Mouse (Mus musculus): Measurements from ENCODE around the gene Brinp1. TPM values are rescaled to one million over a fixed set of nuclear protein-coding genes. Genes with fewer than 3 reads are reported as not detected.

Gene Brinp1
- polyA plus RNA-seq, 1 experiment from 2014 or later: 4.8 TPM

DNA sequence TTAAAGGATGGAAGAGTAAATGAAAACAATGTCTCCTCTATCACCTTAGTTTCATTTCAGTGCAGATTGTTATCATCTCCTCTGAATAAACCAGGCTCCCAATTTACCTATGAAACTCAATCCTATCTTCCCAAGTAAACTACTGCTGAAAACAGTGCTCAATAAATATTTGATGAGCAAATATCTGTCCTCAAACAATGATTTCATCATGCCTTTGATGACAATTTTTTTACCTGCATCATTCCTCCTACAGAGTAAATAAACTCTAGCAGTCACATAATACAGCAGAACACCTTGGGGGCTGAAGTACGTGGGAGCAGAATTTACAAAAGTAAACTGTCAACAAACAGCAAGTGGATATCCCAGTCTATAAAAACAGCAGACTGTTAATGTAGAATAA lies 31.3 kb downstream of the Brinp1 start:
- 64% methylated on average over 1 of the region's 1 CpGs for WGBS
- H3K4me1 ChIP-seq (replicated peaks; ENCODE audit: control insufficient read depth, insufficient read depth, low read length): no peaks in the 10 kb centered on the region
- no peak overlapping the region for H3K4me2 ChIP-seq

DNA sequence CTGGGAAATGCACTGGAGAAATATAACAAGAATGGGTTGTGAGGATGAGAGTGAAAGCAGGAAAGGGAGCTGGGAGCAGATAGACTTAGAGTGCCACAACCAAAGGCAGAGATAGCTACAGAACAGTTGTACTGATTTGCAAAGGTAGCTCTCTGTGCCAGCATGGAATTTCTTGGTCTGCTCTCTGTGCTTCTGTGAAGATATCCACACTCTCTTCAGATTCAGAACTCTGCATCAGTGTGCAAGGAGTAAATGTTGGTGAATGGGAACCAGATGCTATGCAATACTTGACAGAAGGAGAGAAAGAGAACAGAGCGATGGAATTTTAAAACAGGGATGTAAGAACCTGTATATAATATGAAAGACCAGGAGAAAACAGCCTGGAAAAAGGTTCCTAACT lies 31.7 kb downstream of the Brinp1 start:
- no peak for ATAC-seq (replicated peaks; ENCODE audit: low FRiP score)
- no peaks in the 10 kb centered on the region for H3K27me3 ChIP-seq (replicated peaks; ENCODE audit: control insufficient read depth, insufficient read depth, low read length)
- no peak overlapping the region for H3K4me2 ChIP-seq
- H3K4me3 ChIP-seq (ENCODE audit: low read depth, low read length): no peak overlapping the region
- H3K27ac ChIP-seq (ENCODE audit: low read depth, low read length): no peak overlapping the region
- no peaks in the 10 kb centered on the region for H3K4me1 ChIP-seq (replicated peaks; ENCODE audit: control insufficient read depth, insufficient read depth, low read length)
- DNase-seq (ENCODE audit: low spot score): no peak
- H3K9me3 ChIP-seq (ENCODE audit: control insufficient read depth, low read length): no peaks in the 10 kb centered on the region
- 86% methylated on average over 1 of the region's 1 CpGs for WGBS
- H3K9ac ChIP-seq (ENCODE audit: low read depth, low read length): no peak overlapping the region
- H3K36me3 ChIP-seq (ENCODE audit: control insufficient read depth, insufficient read depth, low read length): no peaks in the 10 kb centered on the region

More for the DNA sequence above, 31.3 kb downstream of the Brinp1 start:
- ATAC-seq (replicated peaks; ENCODE audit: low FRiP score) (no peak), DNase-seq (ENCODE audit: low spot score) (no peak)
- Histone ChIP-seq H3K27me3 (replicated peaks; ENCODE audit: control insufficient read depth, insufficient read depth, low read length) (no peaks in the 10 kb centered on the region), H3K9ac (ENCODE audit: low read depth, low read length) (no peak overlapping the region), H3K27ac (ENCODE audit: low read depth, low read length) (no peak overlapping the region), H3K9me3 (ENCODE audit: control insufficient read depth, low read length) (no peaks in the 10 kb centered on the region), H3K4me3 (ENCODE audit: low read depth, low read length) (no peak overlapping the region), H3K36me3 (ENCODE audit: control insufficient read depth, insufficient read depth, low read length) (no peaks in the 10 kb centered on the region)

DNA sequence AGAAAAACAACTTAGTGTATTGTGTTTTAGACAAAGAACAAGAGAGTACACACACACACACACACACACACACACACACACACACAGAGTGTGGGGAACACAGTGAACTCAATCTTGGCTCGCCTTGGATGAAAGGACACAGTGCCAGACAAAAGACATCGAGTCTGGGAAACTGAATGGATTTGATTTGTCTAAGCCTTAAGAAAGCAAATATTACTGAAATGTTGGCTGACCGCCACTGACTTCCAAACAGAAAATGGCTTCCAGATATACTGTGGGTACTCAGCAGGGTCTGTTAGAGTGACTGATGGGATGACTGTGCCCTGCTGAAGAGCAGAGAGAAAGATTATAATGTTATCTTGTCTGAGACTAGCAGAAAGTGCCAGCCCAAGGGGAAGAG lies 34.1 kb downstream of the Brinp1 start:
- WGBS: 73% methylated on average over 3 of the region's 3 CpGs
- DNase-seq (ENCODE audit: low spot score): no peak
- no peak overlapping the region for H3K9ac ChIP-seq (ENCODE audit: low read depth, low read length)

DNA sequence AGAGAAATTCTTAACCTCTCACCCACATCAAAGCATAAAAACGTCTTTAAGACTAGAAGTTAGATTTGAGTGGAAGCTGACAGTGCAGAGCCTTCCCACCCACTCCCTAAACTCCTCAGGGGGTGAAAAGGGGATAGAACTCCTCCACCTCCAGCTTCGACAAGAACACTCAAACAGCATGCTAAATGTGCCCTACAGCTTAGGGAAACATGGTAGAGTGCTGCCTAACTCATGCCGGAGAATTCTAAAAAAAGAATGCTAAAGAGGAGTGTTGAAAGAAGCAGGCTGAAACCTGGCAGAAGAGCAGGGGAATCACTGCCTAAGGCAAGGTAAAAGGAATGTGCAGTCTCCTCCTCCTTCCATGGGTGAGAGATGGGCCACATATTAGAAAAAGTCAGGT lies 43.3 kb downstream of the Brinp1 start:
- Histone ChIP-seq H3K27ac (ENCODE audit: low read depth, low read length) (no peak overlapping the region), H3K36me3 (ENCODE audit: control insufficient read depth, insufficient read depth, low read length) (no peaks in the 10 kb centered on the region), H3K9ac (ENCODE audit: low read depth, low read length) (no peak overlapping the region), H3K4me3 (ENCODE audit: low read depth, low read length) (no peak overlapping the region), H3K4me2 (no peak overlapping the region), H3K9me3 (ENCODE audit: control insufficient read depth, low read length) (no peaks in the 10 kb centered on the region), H3K27me3 (replicated peaks; ENCODE audit: control insufficient read depth, insufficient read depth, low read length) (no peaks in the 10 kb centered on the region), H3K4me1 (replicated peaks; ENCODE audit: control insufficient read depth, insufficient read depth, low read length) (no peaks in the 10 kb centered on the region)
- no peak for ATAC-seq (replicated peaks; ENCODE audit: low FRiP score)
- DNase-seq (ENCODE audit: low spot score): no peak
- WGBS: 58% methylated on average over 3 of the region's 3 CpGs

More for the DNA sequence above, 34.1 kb downstream of the Brinp1 start:
- no peak overlapping the region for H3K4me3 ChIP-seq (ENCODE audit: low read depth, low read length)
- H3K36me3 ChIP-seq (ENCODE audit: control insufficient read depth, insufficient read depth, low read length): no peaks in the 10 kb centered on the region
- H3K27ac ChIP-seq (ENCODE audit: low read depth, low read length): no peak overlapping the region
- no peak for ATAC-seq (replicated peaks; ENCODE audit: low FRiP score)
- H3K4me2 ChIP-seq: no peak overlapping the region
- no peaks in the 10 kb centered on the region for H3K9me3 ChIP-seq (ENCODE audit: control insufficient read depth, low read length)
- H3K27me3 ChIP-seq (replicated peaks; ENCODE audit: control insufficient read depth, insufficient read depth, low read length): no peaks in the 10 kb centered on the region
- no peaks in the 10 kb centered on the region for H3K4me1 ChIP-seq (replicated peaks; ENCODE audit: control insufficient read depth, insufficient read depth, low read length)

DNA sequence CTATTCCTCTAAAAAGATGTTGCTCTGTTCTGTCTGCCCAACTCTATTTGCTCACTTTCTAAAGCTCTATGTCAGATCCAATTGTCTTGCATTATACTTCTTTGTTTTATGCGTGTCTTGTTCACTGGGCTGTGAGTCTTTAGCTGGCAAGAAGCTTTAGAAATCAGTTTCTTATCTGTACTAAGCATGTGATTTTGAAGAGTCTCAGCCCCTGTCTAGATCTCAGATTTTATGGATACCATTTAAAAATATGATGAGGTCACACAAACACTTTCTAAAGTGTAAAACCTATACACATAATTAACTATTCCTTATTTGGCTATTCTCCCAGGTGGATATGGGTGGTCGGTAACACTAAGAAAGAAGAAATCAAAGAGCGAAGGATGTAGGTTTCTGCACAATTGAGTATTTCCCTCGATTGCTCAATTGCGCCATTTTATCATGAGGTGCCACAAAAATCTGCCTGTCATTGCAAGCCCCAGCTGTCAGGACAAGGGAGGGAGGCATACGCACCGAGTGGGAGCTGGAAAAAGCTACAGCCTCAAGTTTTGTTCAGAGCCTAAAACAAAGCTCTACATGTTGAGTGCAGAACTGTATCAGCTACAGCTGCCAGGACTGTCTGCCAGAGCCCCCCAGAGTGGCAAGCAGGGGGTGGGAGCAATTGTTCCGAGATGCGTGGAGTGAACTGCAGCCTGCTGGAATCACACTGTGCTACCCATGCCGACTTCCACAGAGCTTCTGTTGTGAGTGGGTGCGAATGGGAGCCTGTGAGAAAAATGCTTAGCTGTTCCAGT lies 47.6 kb downstream of the Brinp1 start:
- H3K4me2 ChIP-seq: no peak overlapping the region
- DNase-seq (ENCODE audit: low spot score) (peak; percentile 30), ATAC-seq (replicated peaks; ENCODE audit: low FRiP score) (no peak)
- no peak overlapping the region for H3K9ac ChIP-seq (ENCODE audit: low read depth, low read length)
- H3K27ac ChIP-seq (ENCODE audit: low read depth, low read length): no peak overlapping the region
- 77% methylated on average over 11 of the region's 11 CpGs for WGBS
- H3K27me3 ChIP-seq (replicated peaks; ENCODE audit: control insufficient read depth, insufficient read depth, low read length): no peaks in the 10 kb centered on the region
- no peaks in the 10 kb centered on the region for H3K36me3 ChIP-seq (ENCODE audit: control insufficient read depth, insufficient read depth, low read length)
- no peaks in the 10 kb centered on the region for H3K9me3 ChIP-seq (ENCODE audit: control insufficient read depth, low read length)
- no peak overlapping the region for H3K4me3 ChIP-seq (ENCODE audit: low read depth, low read length)
- H3K4me1 ChIP-seq (replicated peaks; ENCODE audit: control insufficient read depth, insufficient read depth, low read length): no peaks in the 10 kb centered on the region

DNA sequence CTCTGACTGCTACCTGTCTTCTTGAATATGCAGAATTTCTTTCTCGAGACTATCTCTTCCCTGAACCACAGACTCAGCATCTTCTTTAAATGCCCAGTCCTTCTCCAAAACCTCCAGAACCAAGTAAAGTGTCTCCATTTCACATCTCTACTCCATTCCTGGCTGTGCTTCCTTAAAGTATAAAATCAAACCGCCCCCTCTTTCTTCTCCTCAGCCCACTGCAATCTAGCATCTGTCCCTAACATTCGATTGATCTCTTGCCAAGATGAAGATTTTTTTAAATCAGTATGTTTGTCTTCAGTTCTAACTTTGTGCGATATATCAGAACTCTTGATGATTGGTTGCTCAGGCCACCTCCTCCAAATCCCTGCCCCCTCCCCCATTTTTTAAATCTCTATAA lies 63.7 kb downstream of the Brinp1 start:
- no peaks in the 10 kb centered on the region for H3K36me3 ChIP-seq (ENCODE audit: control insufficient read depth, insufficient read depth, low read length)
- no peaks in the 10 kb centered on the region for H3K9me3 ChIP-seq (ENCODE audit: control insufficient read depth, low read length)
- H3K4me3 ChIP-seq (ENCODE audit: low read depth, low read length): no peak overlapping the region
- H3K27ac ChIP-seq (ENCODE audit: low read depth, low read length): no peak overlapping the region
- WGBS: 83% methylated on average over 4 of the region's 4 CpGs
- no peak overlapping the region for H3K9ac ChIP-seq (ENCODE audit: low read depth, low read length)
- no peaks in the 10 kb centered on the region for H3K27me3 ChIP-seq (replicated peaks; ENCODE audit: control insufficient read depth, insufficient read depth, low read length)
- no peak overlapping the region for H3K4me2 ChIP-seq
- DNase-seq (ENCODE audit: low spot score) (no peak), ATAC-seq (replicated peaks; ENCODE audit: low FRiP score) (no peak)
- no peaks in the 10 kb centered on the region for H3K4me1 ChIP-seq (replicated peaks; ENCODE audit: control insufficient read depth, insufficient read depth, low read length)

DNA sequence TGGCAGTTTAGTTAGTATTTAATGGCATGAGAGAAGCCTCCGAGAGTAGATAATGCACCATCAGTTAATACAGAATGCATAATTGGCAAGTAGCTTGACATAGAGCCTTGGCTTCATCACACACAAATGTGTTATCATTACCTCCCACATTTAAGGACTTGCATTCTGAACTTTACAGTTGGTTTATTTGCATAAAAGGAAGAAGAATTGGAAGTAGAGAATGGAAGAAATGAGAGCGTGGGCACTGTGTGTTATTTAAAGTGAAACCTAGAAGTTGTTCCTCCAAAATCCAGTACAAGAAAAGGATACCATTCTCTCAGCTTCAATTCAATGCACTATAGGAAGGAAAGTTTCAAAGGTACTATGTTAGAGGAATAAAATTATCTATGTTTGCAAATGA lies 67.9 kb downstream of the Brinp1 start:
- no peaks in the 10 kb centered on the region for H3K4me1 ChIP-seq (replicated peaks; ENCODE audit: control insufficient read depth, insufficient read depth, low read length)
- H3K9ac ChIP-seq (ENCODE audit: low read depth, low read length): no peak overlapping the region
- WGBS: 75% methylated on average over 2 of the region's 2 CpGs
- H3K4me2 ChIP-seq: no peak overlapping the region
- H3K36me3 ChIP-seq (ENCODE audit: control insufficient read depth, insufficient read depth, low read length): no peaks in the 10 kb centered on the region
- no peaks in the 10 kb centered on the region for H3K27me3 ChIP-seq (replicated peaks; ENCODE audit: control insufficient read depth, insufficient read depth, low read length)
- H3K4me3 ChIP-seq (ENCODE audit: low read depth, low read length): no peak overlapping the region
- DNase-seq (ENCODE audit: low spot score) (no peak), ATAC-seq (replicated peaks; ENCODE audit: low FRiP score) (no peak)
- H3K27ac ChIP-seq (ENCODE audit: low read depth, low read length): no peak overlapping the region
- no peaks in the 10 kb centered on the region for H3K9me3 ChIP-seq (ENCODE audit: control insufficient read depth, low read length)

DNA sequence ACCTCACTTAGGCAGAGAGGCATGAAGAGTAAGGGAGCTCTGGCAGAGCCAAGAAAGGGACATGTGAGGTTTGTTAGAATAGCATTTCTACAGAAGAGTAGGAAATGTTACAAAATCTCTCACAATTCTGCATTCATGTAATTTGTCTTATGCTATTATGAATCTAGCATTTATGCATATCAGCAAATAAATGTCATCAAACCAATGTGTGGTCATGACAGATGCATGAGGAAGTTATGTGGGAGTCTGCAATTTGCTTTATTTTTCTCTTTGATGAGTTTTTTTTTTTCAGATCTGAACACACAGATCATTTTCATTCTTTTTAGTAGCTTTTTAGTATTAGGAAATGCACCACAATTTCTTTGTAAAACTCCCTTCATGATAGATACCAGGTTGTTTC lies 82.2 kb downstream of the Brinp1 start:
- H3K36me3 ChIP-seq (ENCODE audit: control insufficient read depth, insufficient read depth, low read length): no peaks in the 10 kb centered on the region
- no peak for DNase-seq (ENCODE audit: low spot score)
- no peak overlapping the region for H3K4me2 ChIP-seq
- H3K9me3 ChIP-seq (ENCODE audit: control insufficient read depth, low read length): no peaks in the 10 kb centered on the region
- no peaks in the 10 kb centered on the region for H3K4me1 ChIP-seq (replicated peaks; ENCODE audit: control insufficient read depth, insufficient read depth, low read length)
- no peak overlapping the region for H3K9ac ChIP-seq (ENCODE audit: low read depth, low read length)
- ATAC-seq (replicated peaks; ENCODE audit: low FRiP score): no peak
- H3K27ac ChIP-seq (ENCODE audit: low read depth, low read length): no peak overlapping the region
- no peak overlapping the region for H3K4me3 ChIP-seq (ENCODE audit: low read depth, low read length)
- no peaks in the 10 kb centered on the region for H3K27me3 ChIP-seq (replicated peaks; ENCODE audit: control insufficient read depth, insufficient read depth, low read length)

DNA sequence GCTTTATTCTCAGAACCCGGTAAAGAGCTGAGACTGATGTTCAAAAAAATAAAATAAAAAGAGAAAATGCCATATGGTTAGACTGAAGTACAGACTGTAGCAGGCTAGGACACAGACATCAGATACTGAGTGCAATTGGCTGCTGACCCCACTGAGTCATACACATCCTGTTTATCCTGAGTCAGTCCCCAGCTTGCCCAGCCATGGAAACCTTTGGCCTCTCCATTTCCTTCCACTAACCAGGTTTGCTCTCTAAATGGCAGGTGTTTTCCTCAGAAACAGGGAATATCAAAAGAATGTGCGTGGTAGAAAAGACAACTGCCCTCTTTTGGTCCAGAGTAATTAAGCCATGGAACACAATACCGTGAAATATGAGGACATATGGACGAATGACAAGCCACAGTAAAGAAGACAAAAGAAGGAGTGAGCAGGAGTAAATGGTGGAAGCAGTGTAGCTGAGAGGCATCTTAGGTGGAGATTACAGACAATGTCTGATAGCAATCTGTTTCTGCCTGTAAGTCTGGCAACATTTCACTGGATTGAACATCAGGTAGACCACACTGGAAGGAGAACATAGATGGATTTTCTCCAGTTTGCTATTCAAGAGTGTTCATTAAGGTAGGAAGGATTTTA lies 88.9 kb downstream of the Brinp1 start:
- Histone ChIP-seq H3K27me3 (replicated peaks; ENCODE audit: control insufficient read depth, insufficient read depth, low read length) (no peaks in the 10 kb centered on the region), H3K4me2 (no peak overlapping the region)

More for the DNA sequence above, 88.9 kb downstream of the Brinp1 start:
- DNase-seq (ENCODE audit: low spot score): no peak
- ATAC-seq (replicated peaks; ENCODE audit: low FRiP score): no peak
- Histone ChIP-seq H3K4me3 (ENCODE audit: low read depth, low read length) (no peak overlapping the region), H3K36me3 (ENCODE audit: control insufficient read depth, insufficient read depth, low read length) (no peaks in the 10 kb centered on the region), H3K27ac (ENCODE audit: low read depth, low read length) (no peak overlapping the region), H3K9me3 (ENCODE audit: control insufficient read depth, low read length) (no peaks in the 10 kb centered on the region), H3K4me1 (replicated peaks; ENCODE audit: control insufficient read depth, insufficient read depth, low read length) (no peaks in the 10 kb centered on the region), H3K9ac (ENCODE audit: low read depth, low read length) (no peak overlapping the region)
- 75% methylated on average over 4 of the region's 4 CpGs for WGBS

Data from liver, embryonic 11.5 days (tissue).